Mouse (Mus musculus) kidney, adult 2 months (tissue): ENCODE results near the gene Arhgef10l.

Source experiments
- CTCF ChIP-seq: fragments of 200-500 bp; conservative IDR thresholded peaks from 2 replicates; pipeline ENCODE4 v1.5.1; 2011; ENCODE audit warnings: low read depth, mild to moderate bottlenecking, control low read depth, low read length, moderate library complexity, mixed read lengths; ENCODE audit not compliant: insufficient read depth, insufficient read length
- POLR2A ChIP-seq: fragments of 200-500 bp; IDR thresholded peaks from one replicate; pipeline ENCODE4 v1.6.1; 2011; ENCODE audit warnings: low read depth, low read length, control low read depth

DNA sequence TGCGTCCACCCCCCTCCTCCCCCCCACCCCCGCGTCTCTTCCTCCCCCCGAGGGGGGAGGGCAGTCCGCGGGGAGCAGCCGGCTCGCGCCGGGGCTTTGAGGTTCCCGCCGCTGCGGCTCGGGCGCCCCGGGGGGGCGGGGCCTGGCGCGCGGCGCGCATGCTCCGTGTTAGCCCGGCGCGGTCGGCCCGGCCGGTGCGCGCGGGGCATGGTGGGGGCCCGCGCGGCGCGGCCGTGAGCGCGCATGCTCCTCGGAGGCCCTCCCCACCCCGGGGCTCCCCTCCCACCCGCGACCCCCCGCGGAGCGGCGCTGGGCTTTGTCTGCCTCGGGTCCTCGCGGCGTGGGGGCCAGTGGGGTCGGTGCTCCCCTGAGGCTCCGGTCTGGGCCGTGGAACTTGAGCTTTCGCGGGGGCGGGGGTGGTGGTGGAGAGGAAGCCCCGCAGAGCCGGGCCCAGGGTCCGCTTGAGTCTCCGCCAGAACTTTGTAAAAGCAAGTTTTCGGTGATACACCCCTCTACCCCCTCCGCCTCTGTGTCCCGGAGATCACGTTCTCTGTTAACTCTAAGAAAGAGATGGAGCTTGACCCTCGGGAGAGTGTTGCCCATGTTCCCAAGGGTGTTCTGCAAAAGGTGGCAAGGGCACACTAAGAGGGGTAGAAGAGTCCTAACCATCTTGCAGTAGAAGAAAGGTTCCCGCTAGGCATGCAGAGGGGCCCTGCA lies 37.0 kb upstream of the Arhgef10l start:
- no peak for TF ChIP-seq POLR2A
- TF ChIP-seq CTCF, result no peak
